Mouse (Mus musculus): ENCODE data around the gene Zbtb7b.

DNA sequence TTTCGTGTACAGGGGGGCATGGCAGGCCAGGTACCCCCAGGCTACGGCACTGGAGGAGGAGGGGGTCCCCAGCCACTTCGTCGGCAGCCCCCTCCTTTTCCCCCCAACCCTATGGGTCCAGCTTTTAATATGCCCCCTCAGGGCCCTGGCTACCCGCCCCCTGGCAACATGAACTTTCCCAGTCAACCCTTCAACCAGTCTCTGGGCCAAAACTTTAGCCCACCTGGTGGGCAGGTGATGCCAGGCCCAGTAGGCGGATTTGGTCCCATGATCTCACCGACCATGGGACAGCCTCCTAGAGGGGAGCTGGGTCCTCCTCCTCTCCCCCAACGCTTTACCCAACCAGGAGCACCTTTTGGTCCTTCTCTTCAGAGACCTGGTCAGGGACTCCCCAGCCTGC is 38.0 kb upstream of the Zbtb7b start:
- no peak for TF ChIP-seq MAX (IDR thresholded peaks at IDR 0.05; ENCODE audit: low read length)
- no peak for TF ChIP-seq POLR2A (IDR thresholded peaks at IDR 0.05; ENCODE audit: low read depth, low read length)
